Mouse (Mus musculus): Measurements from ENCODE around the gene Fam241b.

Fam241b gene

GRCm38 (mm10) chr10:62069946-62070345 is 73.8 kb downstream of the Fam241b start:
- DNase-seq: no peak

- DNase-seq: peak in 1 of 2 experiments; percentile 7
Measured at GRCm38 (mm10) chr10:62069398-62069797, 74.3 kb downstream of the Fam241b start.

GRCm38 (mm10) chr10:62068532-62068931 is 75.2 kb downstream of the Fam241b start:
- DNase-seq: peak in 1 of 2 experiments; percentile 34

GRCm38 (mm10) chr10:62066213-62066612 is 77.5 kb downstream of the Fam241b start:
- DNase-seq: peak in 1 of 2 experiments; percentile 48

- DNase-seq: no peak
Measured at GRCm38 (mm10) chr10:62062786-62063185, 80.9 kb downstream of the Fam241b start.

GRCm38 (mm10) chr10:62060969-62061678 is 82.6 kb downstream of the Fam241b start:
- DNase-seq: no peak

GRCm38 (mm10) chr10:62060224-62060913 is 83.4 kb downstream of the Fam241b start:
- DNase-seq: peak in 1 of 2 experiments; percentile 40

- no peak for DNase-seq
Measured at GRCm38 (mm10) chr10:62058508-62059375, 85.0 kb downstream of the Fam241b start.
